Mouse (Mus musculus): ENCODE measurements around the gene Ano1.

GRCm38 (mm10) chr7:144577876-144578275, 173.9 kb downstream of the Ano1 start:
- no peak for TF ChIP-seq CTCF (IDR thresholded peaks at IDR 0.05; ENCODE audit: control insufficient read depth, insufficient read depth, low read length)
- no peak for TF ChIP-seq POLR2A (IDR thresholded peaks at IDR 0.05; ENCODE audit: borderline replicate concordance, control insufficient read depth, low read depth, low read length)

Measured in bone marrow, adult 2 months (tissue).